Comparison of ENCODE assay signal across 22 mouse cellular contexts in the genomic region with DNA sequence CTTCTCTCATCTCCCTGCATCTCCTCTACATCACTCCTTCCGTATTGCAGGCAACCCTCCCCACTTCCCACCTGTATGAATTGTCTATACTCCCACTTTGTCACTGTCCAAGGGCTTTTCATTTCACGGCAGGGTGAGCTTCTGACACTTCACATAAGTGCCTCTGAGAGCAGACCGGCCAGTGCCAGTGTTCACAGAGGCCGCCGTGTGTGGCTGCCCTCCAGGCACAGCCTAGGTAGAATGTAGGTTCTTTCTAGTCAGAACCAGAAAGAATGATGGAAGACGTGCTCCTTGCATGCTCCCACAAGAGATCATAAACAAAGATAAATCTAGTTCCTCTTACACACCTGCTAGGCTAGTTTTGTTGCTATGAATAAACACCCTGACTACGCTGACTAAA.
DNase-seq lines count a peak whose midpoint lies in the region; ATAC-seq and TF ChIP-seq lines count a peak whose summit lies in the region.
"Had no signal": no experiment of that assay in that cellular context is flagged by ENCODE, and none has a peak within 500 bp of the region (broad histone marks: within the 10 kb centered on the region; RNA-seq: fewer than 3 reads in every experiment).

No protein-coding gene starts in this region.

- H3K4me1 ChIP-seq in kidney, embryonic 15.5 days = peaks cover 10% of the 10 kb centered on the region; the same call in 1 of the 2 replicates
- H3K4me1 ChIP-seq in kidney, postnatal 0 days (replicated peaks; ENCODE audit: insufficient read depth, low read length) = no peaks in the 10 kb centered on the region
- no peaks in the 10 kb centered on the region for H3K4me1 ChIP-seq in midbrain, embryonic 10.5 days
- H3K4me1 ChIP-seq: embryonic facial prominence, embryonic 15.5 days; forebrain, embryonic 10.5 days; forebrain, embryonic 15.5 days; heart, embryonic 13.5 days had no signal

- H3K4me2 ChIP-seq in kidney, embryonic 15.5 days = no peak overlapping the region
- no peak overlapping the region for H3K4me2 ChIP-seq in kidney, postnatal 0 days (ENCODE audit: low read length)
- H3K4me2 ChIP-seq: embryonic facial prominence, embryonic 15.5 days; forebrain, embryonic 15.5 days; heart, embryonic 13.5 days had no signal

- WGBS in kidney, embryonic 15.5 days = 54% methylated on average over 7 of the region's 7 CpGs
- 43% methylated on average over 7 of the region's 7 CpGs for WGBS in kidney, postnatal 0 days
- 79% methylated on average over 7 of the region's 7 CpGs for WGBS in midbrain, embryonic 10.5 days

- H3K9me3 ChIP-seq in kidney, embryonic 15.5 days (replicated peaks) = no peaks in the 10 kb centered on the region
- H3K9me3 ChIP-seq in kidney, postnatal 0 days (replicated peaks; ENCODE audit: low read length) = no peaks in the 10 kb centered on the region
- no peaks in the 10 kb centered on the region for H3K9me3 ChIP-seq in midbrain, embryonic 10.5 days (replicated peaks)
- H3K9me3 ChIP-seq: embryonic facial prominence, embryonic 15.5 days; forebrain, embryonic 10.5 days; forebrain, embryonic 15.5 days; G1E; heart, embryonic 13.5 days had no signal

- no peak overlapping the region for H3K27ac ChIP-seq in kidney, embryonic 15.5 days
- no peak overlapping the region for H3K27ac ChIP-seq in kidney, postnatal 0 days
- no peak overlapping the region for H3K27ac ChIP-seq in midbrain, embryonic 10.5 days (replicated peaks)
- H3K27ac ChIP-seq: embryonic facial prominence, embryonic 15.5 days; forebrain, embryonic 10.5 days; forebrain, embryonic 15.5 days; heart, embryonic 13.5 days had no signal

- DNase-seq in kidney, postnatal 10 days = no peak
- peak; percentile 26 for DNase-seq in urinary bladder, postnatal 14 days (ENCODE audit: low spot score)
- no peak for DNase-seq in urinary bladder, postnatal 25 days (ENCODE audit: low spot score)
- DNase-seq in kidney, postnatal 0 days (ENCODE audit: low spot score) = no peak
- DNase-seq in kidney, postnatal 4 days = peak; percentile 13 to 28
- no peak for DNase-seq in midbrain, embryonic 10.5 days (ENCODE audit: low spot score)
- DNase-seq: adrenal gland, adult 8-10 months; adrenal gland, postnatal 36 days; B cell, adult 2 months; cerebellum, adult 2 months; cerebellum, postnatal 10 days; gastrocnemius, postnatal 36 days; heart, adult 11 months; heart, postnatal 36 days had no signal

- peak; percentile 76 for ATAC-seq in kidney, embryonic 15.5 days (replicated peaks; ENCODE audit: low FRiP score)
- ATAC-seq in kidney, postnatal 0 days (replicated peaks; ENCODE audit: low FRiP score, low read depth) = peak; percentile 61
- ATAC-seq: CD4-positive, CD25-positive, alpha-beta regulatory T cell, adult 4 months; forebrain, embryonic 15.5 days had no signal

- no peaks in the 10 kb centered on the region for H3K27me3 ChIP-seq in kidney, embryonic 15.5 days
- no peaks in the 10 kb centered on the region for H3K27me3 ChIP-seq in kidney, postnatal 0 days (ENCODE audit: insufficient read depth, low read length)
- H3K27me3 ChIP-seq in midbrain, embryonic 10.5 days (ENCODE audit: low read depth, poor library complexity, severe bottlenecking) = no peaks in the 10 kb centered on the region
- H3K27me3 ChIP-seq: embryonic facial prominence, embryonic 15.5 days; forebrain, embryonic 15.5 days had no signal

- TF ChIP-seq CTCF in kidney, postnatal 0 days (IDR thresholded peaks at IDR 0.05; ENCODE audit: low read depth) = no peak

- no peak overlapping the region for H3K4me3 ChIP-seq in kidney, embryonic 15.5 days (replicated peaks)
- H3K4me3 ChIP-seq in kidney, postnatal 0 days (replicated peaks; ENCODE audit: low read depth, low read length) = no peak overlapping the region
- no peak overlapping the region for H3K4me3 ChIP-seq in midbrain, embryonic 10.5 days
- H3K4me3 ChIP-seq: embryonic facial prominence, embryonic 15.5 days; erythroblast, embryonic 14.5 days; forebrain, embryonic 10.5 days; forebrain, embryonic 15.5 days; heart, embryonic 13.5 days had no signal

- no peak overlapping the region for H3K9ac ChIP-seq in kidney, embryonic 15.5 days
- H3K9ac ChIP-seq in kidney, postnatal 0 days (ENCODE audit: low read depth, low read length) = no peak overlapping the region
- H3K9ac ChIP-seq: embryonic facial prominence, embryonic 15.5 days; forebrain, embryonic 15.5 days; heart, embryonic 13.5 days had no signal

- no peaks in the 10 kb centered on the region for H3K36me3 ChIP-seq in kidney, embryonic 15.5 days
- H3K36me3 ChIP-seq in kidney, postnatal 0 days (ENCODE audit: insufficient read depth, low read length) = no peaks in the 10 kb centered on the region
- no peaks in the 10 kb centered on the region for H3K36me3 ChIP-seq in midbrain, embryonic 10.5 days
- H3K36me3 ChIP-seq: embryonic facial prominence, embryonic 15.5 days; forebrain, embryonic 10.5 days; forebrain, embryonic 15.5 days; G1E; heart, embryonic 13.5 days had no signal

Comparison
In these comparisons a context has a peak if more than half of its experiments do, and no peak if none do; other contexts are left out.
1. DNase-seq: peak in urinary bladder, postnatal 14 days (single experiment) and kidney, postnatal 4 days (2 of 2); none in kidney, postnatal 10 days (single experiment), urinary bladder, postnatal 25 days (single experiment), kidney, postnatal 0 days (single experiment) and midbrain, embryonic 10.5 days (single experiment).